Mouse (Mus musculus): ENCODE data around the gene 2900026A02Rik. TPM values are rescaled to one million over a fixed set of nuclear protein-coding genes. Genes with fewer than 3 reads are reported as not detected.

Gene 2900026A02Rik
- polyA plus RNA-seq, 1 experiment = 3.5 TPM

GRCm38 (mm10) chr5:113102455-113102854 lies 118.6 kb downstream of the 2900026A02Rik start:
- Histone ChIP-seq H3K27ac (replicated peaks; ENCODE audit: low read depth, low read length) (no peak overlapping the region), H3K4me3 (ENCODE audit: insufficient read depth, low read depth, low read length) (no peak overlapping the region), H3K4me1 (ENCODE audit: control insufficient read depth, insufficient read depth, insufficient read length, low read length) (no peaks in the 10 kb centered on the region)

- no peak overlapping the region for H3K4me3 ChIP-seq (ENCODE audit: insufficient read depth, low read depth, low read length)
- no peak overlapping the region for H3K27ac ChIP-seq (replicated peaks; ENCODE audit: low read depth, low read length)
- no peaks in the 10 kb centered on the region for H3K4me1 ChIP-seq (ENCODE audit: control insufficient read depth, insufficient read depth, insufficient read length, low read length)
Measured at GRCm38 (mm10) chr5:113101457-113101856, 119.6 kb downstream of the 2900026A02Rik start.

DNA sequence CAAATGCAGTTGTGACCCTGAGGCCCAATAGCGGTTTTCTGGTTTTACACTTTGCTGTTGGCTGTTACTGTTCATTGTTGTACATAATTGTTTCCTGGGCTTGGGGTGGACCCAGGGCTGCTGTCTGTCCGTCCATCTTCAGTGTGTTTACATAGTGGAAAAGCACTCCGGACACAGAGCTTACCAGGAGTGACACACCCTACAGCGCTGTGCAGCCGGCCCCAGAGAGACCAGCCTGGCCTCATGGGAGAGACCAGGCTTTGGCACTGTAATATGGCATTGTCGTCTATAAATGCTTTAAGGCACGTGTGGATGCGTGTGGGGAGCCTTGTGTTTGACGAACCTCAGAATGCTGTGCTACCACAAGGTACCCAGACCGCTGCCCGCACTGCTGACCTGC lies 120.6 kb downstream of the 2900026A02Rik start:
- Histone ChIP-seq H3K27ac (replicated peaks; ENCODE audit: low read depth, low read length) (no peak overlapping the region), H3K4me3 (ENCODE audit: insufficient read depth, low read depth, low read length) (no peak overlapping the region), H3K4me1 (ENCODE audit: control insufficient read depth, insufficient read depth, insufficient read length, low read length) (no peaks in the 10 kb centered on the region)

DNA sequence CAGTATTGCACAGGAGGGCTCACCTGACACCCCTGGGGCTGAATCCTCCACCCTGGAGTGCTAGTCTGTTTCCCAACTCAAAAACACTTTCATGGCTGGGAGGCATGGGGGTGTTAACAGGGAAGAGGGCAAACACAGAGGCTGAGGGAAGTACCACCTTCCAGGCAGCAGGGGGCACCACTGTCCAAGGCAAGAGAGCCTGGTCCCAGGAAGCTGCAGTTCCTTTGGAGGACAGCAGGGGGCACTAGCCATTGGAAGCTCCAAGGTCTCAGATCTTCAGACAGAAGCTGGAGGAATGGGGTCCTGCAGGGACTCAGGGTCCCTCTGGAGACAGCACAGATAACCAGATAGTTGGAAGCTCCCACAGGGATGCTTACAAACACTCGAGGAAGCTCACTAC lies 121.5 kb downstream of the 2900026A02Rik start:
- Histone ChIP-seq H3K4me1 (ENCODE audit: control insufficient read depth, insufficient read depth, insufficient read length, low read length) (no peaks in the 10 kb centered on the region), H3K27ac (replicated peaks; ENCODE audit: low read depth, low read length) (no peak overlapping the region), H3K4me3 (ENCODE audit: insufficient read depth, low read depth, low read length) (no peak overlapping the region)

DNA sequence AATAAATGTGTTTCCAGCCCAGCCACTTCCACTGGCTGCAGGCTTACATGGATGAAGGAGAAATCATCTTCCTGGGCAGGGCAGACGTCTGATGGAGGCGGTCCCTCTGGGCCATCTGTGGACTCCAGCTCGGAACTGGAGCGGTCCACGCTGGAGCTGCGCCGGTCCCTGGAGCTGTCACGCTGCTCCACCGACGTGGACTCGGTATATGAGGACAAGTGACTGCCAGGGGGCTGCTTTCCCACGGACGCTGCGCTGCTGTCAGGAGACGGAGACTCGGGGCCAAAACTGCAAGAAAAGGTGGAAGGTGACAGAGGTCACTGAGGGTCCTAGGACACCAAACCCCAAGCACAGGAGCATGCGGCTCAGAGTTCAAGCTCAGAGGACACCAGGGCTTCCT lies 123.5 kb downstream of the 2900026A02Rik start:
- Histone ChIP-seq H3K4me1 (ENCODE audit: control insufficient read depth, insufficient read depth, insufficient read length, low read length) (no peaks in the 10 kb centered on the region), H3K4me3 (ENCODE audit: insufficient read depth, low read depth, low read length) (no peak overlapping the region), H3K27ac (replicated peaks; ENCODE audit: low read depth, low read length) (no peak overlapping the region)

GRCm38 (mm10) chr5:113095456-113095855 lies 125.6 kb downstream of the 2900026A02Rik start:
- no peaks in the 10 kb centered on the region for H3K4me1 ChIP-seq (ENCODE audit: control insufficient read depth, insufficient read depth, insufficient read length, low read length)
- no peak overlapping the region for H3K27ac ChIP-seq (replicated peaks; ENCODE audit: low read depth, low read length)
- H3K4me3 ChIP-seq (ENCODE audit: insufficient read depth, low read depth, low read length) = no peak overlapping the region

DNA sequence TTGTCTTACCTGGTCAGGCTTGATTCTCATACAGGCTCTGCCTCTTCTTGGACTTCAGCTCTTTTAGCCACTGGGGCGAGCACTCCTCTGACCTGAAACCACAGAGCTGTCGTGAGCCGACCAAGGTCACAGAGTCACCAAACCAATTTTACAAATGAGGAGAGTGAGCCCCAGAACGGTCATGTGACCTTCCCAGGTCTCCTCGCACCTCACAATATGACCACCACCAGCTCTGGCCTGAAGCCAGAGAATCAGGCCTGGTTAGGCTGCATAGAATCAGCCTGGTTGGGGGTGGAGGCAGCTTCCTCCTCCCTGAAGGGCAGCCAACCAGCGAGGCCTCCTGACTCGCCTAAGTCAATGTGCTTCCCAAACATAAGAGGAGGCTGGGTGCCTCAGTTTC lies 128.6 kb downstream of the 2900026A02Rik start:
- Histone ChIP-seq H3K27ac (replicated peaks; ENCODE audit: low read depth, low read length) (no peak overlapping the region), H3K4me1 (ENCODE audit: control insufficient read depth, insufficient read depth, insufficient read length, low read length) (no peaks in the 10 kb centered on the region), H3K4me3 (ENCODE audit: insufficient read depth, low read depth, low read length) (no peak overlapping the region)

DNA sequence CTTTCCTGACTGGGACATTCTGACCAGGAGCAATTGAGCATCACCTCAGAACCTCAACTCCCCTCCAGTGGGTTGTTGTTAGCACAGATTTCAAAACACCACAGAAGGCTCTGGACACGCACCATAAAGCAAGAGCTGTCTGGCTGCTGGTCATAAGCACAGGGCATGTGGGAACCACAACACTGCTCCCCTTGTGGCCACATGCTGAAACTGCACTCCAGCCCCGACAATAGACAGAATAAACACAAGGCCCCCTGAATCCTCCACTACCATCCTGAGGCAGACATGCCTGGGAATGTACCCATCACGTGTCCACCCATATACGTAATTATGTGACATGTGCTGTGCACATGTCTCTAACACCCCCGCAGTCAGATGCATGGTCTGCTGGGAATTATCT lies 129.9 kb downstream of the 2900026A02Rik start:
- Histone ChIP-seq H3K4me1 (ENCODE audit: control insufficient read depth, insufficient read depth, insufficient read length, low read length) (no peaks in the 10 kb centered on the region), H3K4me3 (ENCODE audit: insufficient read depth, low read depth, low read length) (no peak overlapping the region), H3K27ac (replicated peaks; ENCODE audit: low read depth, low read length) (no peak overlapping the region)

GRCm38 (mm10) chr5:113090750-113091149 lies 130.3 kb downstream of the 2900026A02Rik start:
- Histone ChIP-seq H3K27ac (replicated peaks; ENCODE audit: low read depth, low read length) (no peak overlapping the region), H3K4me3 (ENCODE audit: insufficient read depth, low read depth, low read length) (no peak overlapping the region), H3K4me1 (ENCODE audit: control insufficient read depth, insufficient read depth, insufficient read length, low read length) (no peaks in the 10 kb centered on the region)

- no peak overlapping the region for H3K27ac ChIP-seq (replicated peaks; ENCODE audit: low read depth, low read length)
- H3K4me3 ChIP-seq (ENCODE audit: insufficient read depth, low read depth, low read length) = no peak overlapping the region
- no peaks in the 10 kb centered on the region for H3K4me1 ChIP-seq (ENCODE audit: control insufficient read depth, insufficient read depth, insufficient read length, low read length)
Measured at GRCm38 (mm10) chr5:113090077-113090690, 130.9 kb downstream of the 2900026A02Rik start.

GRCm38 (mm10) chr5:113087465-113087864 lies 133.6 kb downstream of the 2900026A02Rik start:
- Histone ChIP-seq H3K27ac (replicated peaks; ENCODE audit: low read depth, low read length) (no peak overlapping the region), H3K4me3 (ENCODE audit: insufficient read depth, low read depth, low read length) (no peak overlapping the region), H3K4me1 (ENCODE audit: control insufficient read depth, insufficient read depth, insufficient read length, low read length) (no peaks in the 10 kb centered on the region)

DNA sequence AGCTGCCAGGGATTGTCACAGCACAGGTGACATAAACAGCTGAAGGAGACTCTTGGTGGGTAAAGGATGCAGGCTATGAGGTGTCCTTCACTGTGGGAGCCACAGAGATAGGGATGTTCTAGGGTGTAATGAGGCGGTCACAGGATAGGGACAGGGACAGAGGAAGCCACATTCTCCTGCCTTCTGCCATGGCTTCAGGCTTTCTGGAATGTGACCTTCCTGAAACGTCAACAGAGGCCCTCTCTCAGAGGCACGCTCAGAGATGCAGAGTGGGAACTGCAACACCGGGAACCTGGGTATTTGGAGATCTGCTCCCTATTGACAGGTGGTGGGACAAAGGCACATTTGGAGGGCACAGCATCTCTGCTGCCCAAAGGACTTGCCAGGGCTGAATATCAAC lies 134.0 kb downstream of the 2900026A02Rik start:
- no peak overlapping the region for H3K4me3 ChIP-seq (ENCODE audit: insufficient read depth, low read depth, low read length)
- H3K4me1 ChIP-seq (ENCODE audit: control insufficient read depth, insufficient read depth, insufficient read length, low read length) = no peaks in the 10 kb centered on the region
- H3K27ac ChIP-seq (replicated peaks; ENCODE audit: low read depth, low read length) = no peak overlapping the region

GRCm38 (mm10) chr5:113086439-113086838 lies 134.6 kb downstream of the 2900026A02Rik start:
- Histone ChIP-seq H3K4me3 (ENCODE audit: insufficient read depth, low read depth, low read length) (no peak overlapping the region), H3K27ac (replicated peaks; ENCODE audit: low read depth, low read length) (no peak overlapping the region), H3K4me1 (ENCODE audit: control insufficient read depth, insufficient read depth, insufficient read length, low read length) (no peaks in the 10 kb centered on the region)

DNA sequence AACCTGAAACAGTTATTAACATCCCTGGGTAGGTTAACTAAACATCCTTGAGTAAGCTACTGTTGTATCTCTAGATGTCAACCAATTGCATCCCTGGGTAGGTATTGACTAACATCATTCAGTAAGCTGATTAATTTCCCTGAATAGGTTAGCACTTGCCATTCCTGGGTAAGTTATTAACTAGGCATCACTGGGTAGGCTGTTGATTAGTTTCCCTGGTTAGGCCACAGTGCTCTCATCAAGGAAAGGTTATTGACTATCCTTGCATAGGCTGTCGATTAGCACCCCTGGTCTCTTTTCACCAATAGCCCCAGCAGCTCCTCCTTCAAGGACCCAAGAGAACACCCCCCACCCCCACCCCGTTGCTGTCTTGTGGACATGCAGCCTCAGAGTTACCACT lies 135.1 kb downstream of the 2900026A02Rik start:
- H3K4me1 ChIP-seq (ENCODE audit: control insufficient read depth, insufficient read depth, insufficient read length, low read length) = no peaks in the 10 kb centered on the region
- H3K4me3 ChIP-seq (ENCODE audit: insufficient read depth, low read depth, low read length) = no peak overlapping the region
- H3K27ac ChIP-seq (replicated peaks; ENCODE audit: low read depth, low read length) = no peak overlapping the region

DNA sequence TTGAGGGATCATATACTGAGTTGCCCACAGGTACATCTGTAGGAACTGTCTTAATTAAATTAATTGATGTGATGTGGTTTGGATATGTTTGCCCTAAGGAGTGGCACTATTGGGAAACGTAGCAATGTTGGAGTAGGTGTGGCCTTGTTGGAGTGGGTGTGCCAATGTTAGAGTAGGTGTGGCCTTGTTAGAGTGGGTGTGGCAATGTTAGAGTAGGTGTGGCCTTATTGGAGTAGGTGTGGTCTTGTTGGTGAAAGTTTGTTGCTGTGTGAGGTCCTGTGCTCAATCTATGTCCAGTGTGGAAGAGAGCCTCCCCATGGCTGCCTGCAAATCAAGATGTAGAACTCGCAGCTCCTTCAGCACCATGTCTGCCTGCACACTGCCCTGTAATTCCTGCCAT lies 136.7 kb downstream of the 2900026A02Rik start:
- Histone ChIP-seq H3K4me3 (ENCODE audit: insufficient read depth, low read depth, low read length) (no peak overlapping the region), H3K4me1 (ENCODE audit: control insufficient read depth, insufficient read depth, insufficient read length, low read length) (no peaks in the 10 kb centered on the region), H3K27ac (replicated peaks; ENCODE audit: low read depth, low read length) (no peak overlapping the region)

DNA sequence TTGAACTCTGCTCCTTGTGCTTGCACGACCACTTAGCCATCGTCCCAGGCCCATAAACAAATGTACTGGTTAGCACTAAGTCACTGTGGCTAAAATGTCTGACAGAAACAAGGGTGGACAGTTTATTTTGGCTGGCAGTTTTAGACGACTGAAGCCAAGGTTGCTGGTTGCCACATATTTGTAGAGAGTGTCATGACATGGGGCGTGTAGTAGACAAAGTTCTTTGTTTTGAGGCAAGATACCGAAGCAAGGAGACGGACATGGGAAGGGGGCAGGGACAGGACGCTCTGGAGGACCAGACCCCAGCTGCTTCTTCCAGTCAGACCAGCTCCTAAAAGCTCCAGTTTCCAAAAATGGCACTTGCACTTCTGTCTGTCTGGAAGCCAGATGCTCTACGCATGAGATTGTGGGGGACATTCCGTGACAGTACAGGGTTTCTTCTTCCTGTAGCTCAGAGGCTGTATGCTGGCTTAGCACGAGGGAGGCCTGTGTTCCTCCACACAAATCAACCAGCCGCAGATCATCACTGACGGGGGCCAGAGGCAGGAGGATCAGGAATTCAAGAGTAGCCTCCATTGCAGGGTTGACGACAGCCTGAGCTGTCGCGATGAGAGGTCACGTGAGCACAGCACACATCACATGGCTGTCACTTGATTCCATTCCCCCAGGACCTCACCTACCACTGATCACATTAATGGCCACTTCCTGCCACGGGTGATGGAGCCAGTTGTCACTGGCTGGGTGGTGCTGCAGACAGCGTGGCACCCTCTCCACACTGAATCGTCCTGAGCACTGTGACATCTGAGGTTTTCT lies 138.5 kb downstream of the 2900026A02Rik start:
- H3K27ac ChIP-seq (replicated peaks; ENCODE audit: low read depth, low read length) = no peak overlapping the region
- H3K4me3 ChIP-seq (ENCODE audit: insufficient read depth, low read depth, low read length) = no peak overlapping the region

More for the DNA sequence above, 138.5 kb downstream of the 2900026A02Rik start:
- no peaks in the 10 kb centered on the region for H3K4me1 ChIP-seq (ENCODE audit: control insufficient read depth, insufficient read depth, insufficient read length, low read length)
